Mouse (Mus musculus) kidney, postnatal 0 days (tissue): ENCODE data around the gene Fam240a. TPM values are rescaled to one million over a fixed set of nuclear protein-coding genes. Genes with fewer than 3 reads are reported as not detected.

Experiments used
- ATAC-seq: fragments of 200-750 bp; cut with Nextera tagmentation; replicated peaks from 2 replicates; pipeline ENCODE4 v1.8.0; 2017; ENCODE audit warnings: low read depth, moderate number of reproducible peaks, moderate TSS enrichment, moderate library complexity; ENCODE audit not compliant: low FRiP score
- DNase-seq: peaks from one replicate; pipeline ENCODE4 v3.0.0-alpha.2; 2016; ENCODE audit warnings: low spot score
- H3K27ac ChIP-seq: fragments of 300-500 bp; sonication (generic); 2 replicates; pipeline ENCODE4 v1.5.1; 2014; ENCODE audit warnings: mild to moderate bottlenecking
- H3K27me3 ChIP-seq: fragments of 300-500 bp; sonication (generic); 2 replicates; pipeline ENCODE4 v1.6.1; 2014; ENCODE audit warnings: low read length, mixed read lengths; ENCODE audit not compliant: insufficient read depth
- H3K36me3 ChIP-seq: fragments of 300-500 bp; sonication (generic); 2 replicates; pipeline ENCODE4 v1.6.1; 2014; ENCODE audit warnings: low read length, mixed read lengths; ENCODE audit not compliant: insufficient read depth
- H3K4me1 ChIP-seq: fragments of 300-500 bp; sonication (generic); replicated peaks from 2 replicates; pipeline ENCODE4 v1.6.1; 2014; ENCODE audit warnings: antibody characterized with exemption, low read length, mixed read lengths; ENCODE audit not compliant: insufficient read depth
- H3K4me2 ChIP-seq: fragments of 300-500 bp; sonication (generic); 2 replicates; pipeline ENCODE4 v1.6.1; 2014; ENCODE audit warnings: mild to moderate bottlenecking, low read length, moderate library complexity, mixed read lengths
- H3K4me3 ChIP-seq: fragments of 300-500 bp; sonication (generic); replicated peaks from 2 replicates; pipeline ENCODE4 v1.5.1; 2014; ENCODE audit warnings: low read depth, low read length
- H3K9ac ChIP-seq: fragments of 300-500 bp; sonication (generic); 2 replicates; pipeline ENCODE4 v1.6.1; 2014; ENCODE audit warnings: low read depth, low read length
- H3K9me3 ChIP-seq: fragments of 300-500 bp; sonication (generic); replicated peaks from 2 replicates; pipeline ENCODE4 v1.6.1; 2016; ENCODE audit warnings: low read length, inconsistent platforms, mixed read lengths
- CTCF ChIP-seq: IDR thresholded peaks from 2 replicates; pipeline ENCODE4 v1.5.1; 2016; ENCODE audit warnings: antibody characterized with exemption, low read depth, mild to moderate bottlenecking, moderate library complexity
- WGBS: fragments of 180-500 bp; shearing (Covaris S2); extraction: QIAGEN DNeasy Blood & Tissue Kit; methylation state at CpG from one replicate; pipeline ENCODE4 v1.1.7; 2014; 5-methylcytosine and 5-hydroxymethylcytosine counted together
- polyA plus RNA-seq: library from polyadenylated mRNA; unstranded; fragments of >200 nt; fragmentation: Nextera tagmentation; extraction: Ambion mirVana; gene quantifications from 2 replicates; pipeline ENCODE4 v1.2.1, GENCODE M21; 2015

The Fam240a gene
- polyA plus RNA-seq, 1 experiment from 2014 or later = not detected

DNA sequence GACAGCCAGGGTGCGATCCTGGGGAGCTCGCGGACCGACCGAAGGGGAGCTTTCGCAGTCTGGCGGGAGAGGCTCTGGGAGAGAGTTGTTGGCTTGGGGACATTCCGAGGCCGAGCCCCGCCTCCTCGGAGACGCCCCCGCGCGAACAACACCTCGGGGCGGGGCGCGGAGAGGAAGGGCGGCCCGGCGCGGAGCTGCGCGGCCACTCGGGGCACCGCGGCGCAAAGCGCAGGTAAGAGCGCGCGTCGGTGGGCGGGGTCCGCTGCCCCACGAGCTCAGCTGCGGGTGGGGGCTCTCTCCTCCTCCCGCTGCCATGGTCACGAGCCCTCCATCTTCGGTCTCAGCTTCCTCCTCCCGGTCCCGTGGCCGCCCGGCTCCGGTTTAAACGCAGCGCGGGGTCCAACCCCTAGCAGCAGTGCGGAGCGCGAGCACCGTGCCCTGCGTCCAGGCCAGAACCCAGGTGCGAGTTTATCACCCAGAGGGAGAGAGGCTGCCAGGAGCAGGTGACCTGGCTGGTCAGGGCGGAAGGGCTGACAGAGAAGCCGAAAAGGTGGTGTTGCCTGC is 36.6 kb downstream of the Fam240a start, which contains the start of gene Tmie:
TSS of gene Tmie (minus strand) at position 116 of the 564 bp plus-strand sequence.
- Histone ChIP-seq H3K27me3 (no peaks in the 10 kb centered on the region), H3K4me3 (peak within 1 kb of the TSS; percentile 62), H3K9me3 (no peaks in the 10 kb centered on the region), H3K36me3 (0 out of 2 replicates have a peak, but pooled peaks cover 3% of the 10 kb centered on the region), H3K4me2 (peak within 1 kb of the TSS; percentile 88), H3K9ac (peak within 1 kb of the TSS; percentile 58), H3K4me1 (peaks cover 10% of the 10 kb centered on the region; the same call in 1 of the 2 replicates), H3K27ac (peak within 1 kb of the TSS; percentile 86)
- DNase-seq = peak; percentile 83
- no peak for TF ChIP-seq CTCF
- ATAC-seq = peak; percentile 73
- under 1% methylated on average over 49 of the region's 57 CpGs for WGBS

DNA sequence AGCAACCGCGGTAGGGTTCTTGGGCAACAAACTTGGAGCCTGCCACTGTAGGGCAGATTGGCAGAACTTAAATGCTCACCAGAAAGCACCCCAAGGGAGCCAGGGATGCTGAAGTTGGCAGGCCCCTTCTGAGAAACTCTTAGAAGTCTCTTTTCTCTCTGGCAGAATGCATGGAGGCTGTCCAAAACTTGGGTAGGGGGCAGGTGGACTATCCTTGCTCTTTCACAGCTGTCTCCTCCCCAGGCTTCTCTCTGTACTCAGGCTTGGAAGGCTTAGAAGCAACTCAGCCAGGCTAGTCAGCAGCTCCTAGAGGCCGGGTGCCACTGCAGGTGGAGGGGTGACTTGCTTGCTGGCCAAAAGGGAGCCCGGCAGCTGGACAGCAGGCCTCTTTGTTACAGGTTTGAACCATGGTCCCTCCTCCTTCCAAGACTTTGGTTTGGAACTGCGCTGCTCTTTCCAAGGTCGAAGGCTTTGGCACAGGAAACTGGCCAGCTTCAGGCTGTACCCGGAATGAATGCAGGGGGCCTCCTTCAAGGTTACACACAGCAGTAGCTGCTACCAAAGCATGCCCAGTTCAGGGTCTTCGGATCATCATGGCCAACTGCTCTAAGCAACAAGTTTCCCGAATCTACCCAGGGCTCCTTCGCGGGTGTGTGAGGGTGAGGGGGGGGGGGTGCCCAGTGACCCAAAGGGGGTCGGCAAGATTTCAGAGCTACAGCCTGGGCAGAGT is 37.3 kb downstream of the Fam240a start, which contains the start of gene Als2cl:
TSS of gene Als2cl (plus strand) at position 680 of the 730 bp plus-strand sequence.
- Histone ChIP-seq H3K27me3 (no peaks in the 10 kb centered on the region), H3K4me3 (peak within 1 kb of the TSS; percentile 62), H3K9ac (peak within 1 kb of the TSS; percentile 58), H3K27ac (peak within 1 kb of the TSS; percentile 86), H3K4me2 (peak within 1 kb of the TSS; percentile 88), H3K9me3 (no peaks in the 10 kb centered on the region), H3K4me1 (peaks cover 10% of the 10 kb centered on the region; the same call in 1 of the 2 replicates), H3K36me3 (0 out of 2 replicates have a peak, but pooled peaks cover 3% of the 10 kb centered on the region)
- DNase-seq (peak; percentile 20), ATAC-seq (no peak; the same call in 1 of the 2 replicates)
- WGBS = 16% methylated on average over 12 of the region's 12 CpGs
- TF ChIP-seq CTCF = no peak

DNA sequence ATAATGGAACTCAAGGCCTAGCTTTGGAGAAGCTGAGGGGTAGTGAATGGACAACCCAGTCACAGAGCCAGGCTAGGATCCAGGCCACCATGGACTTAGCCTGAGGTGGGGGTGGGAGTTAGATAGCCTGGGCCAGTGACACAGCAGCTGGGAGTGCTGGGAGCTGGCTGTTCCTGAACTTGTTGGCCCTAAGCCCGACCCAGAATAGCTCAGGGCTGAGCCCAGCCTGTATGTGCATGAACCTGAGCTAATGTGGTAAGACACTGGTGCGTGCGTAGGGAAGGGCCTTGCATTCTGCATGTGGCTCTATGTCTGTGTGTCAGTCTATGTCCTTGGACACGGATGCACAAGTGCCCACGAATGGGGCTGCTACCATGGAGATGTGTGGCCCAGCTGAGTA is 38.8 kb downstream of the Fam240a start:
- no peak for DNase-seq
- no peak for TF ChIP-seq CTCF

DNA sequence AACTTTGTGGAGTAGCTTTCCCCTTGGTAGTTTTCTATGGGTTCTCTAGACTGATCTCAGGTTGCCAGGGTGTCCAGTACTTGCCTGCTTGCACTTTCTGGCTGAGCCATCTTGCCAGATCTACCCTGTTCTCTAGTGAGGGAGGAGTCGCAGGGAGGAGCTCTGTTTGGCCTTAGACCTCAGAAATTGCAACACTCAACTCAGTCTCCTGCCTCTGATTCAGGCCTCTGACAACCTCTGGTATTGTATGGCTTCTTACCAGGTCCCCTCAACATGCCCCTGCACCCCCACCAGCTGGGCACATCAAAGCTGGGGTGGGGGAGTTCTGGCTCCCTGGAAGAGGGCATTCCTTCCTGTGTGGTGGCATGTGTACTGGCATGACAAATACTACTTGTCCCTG is 39.3 kb downstream of the Fam240a start:
- H3K4me2 ChIP-seq = no peak overlapping the region
- ATAC-seq (no peak), DNase-seq (no peak)
- H3K9ac ChIP-seq = no peak overlapping the region
- H3K27me3 ChIP-seq = no peaks in the 10 kb centered on the region
- H3K36me3 ChIP-seq = no peaks in the 10 kb centered on the region
- H3K27ac ChIP-seq = no peak overlapping the region
- peaks cover 16% of the 10 kb centered on the region; the same call in 1 of the 2 replicates for H3K4me1 ChIP-seq
- WGBS = 73% methylated on average over 1 of the region's 1 CpGs
- no peaks in the 10 kb centered on the region for H3K9me3 ChIP-seq
- H3K4me3 ChIP-seq = no peak overlapping the region
- no peak for TF ChIP-seq CTCF

More for the DNA sequence above, 38.8 kb downstream of the Fam240a start:
- no peaks in the 10 kb centered on the region for H3K27me3 ChIP-seq
- H3K4me2 ChIP-seq = no peak overlapping the region
- ATAC-seq = no peak
- no peaks in the 10 kb centered on the region for H3K9me3 ChIP-seq
- no peaks in the 10 kb centered on the region for H3K36me3 ChIP-seq
- WGBS = 84% methylated on average over 5 of the region's 5 CpGs
- peaks cover 16% of the 10 kb centered on the region; the same call in 1 of the 2 replicates for H3K4me1 ChIP-seq
- no peak overlapping the region for H3K4me3 ChIP-seq
- no peak overlapping the region for H3K9ac ChIP-seq
- no peak overlapping the region for H3K27ac ChIP-seq

DNA sequence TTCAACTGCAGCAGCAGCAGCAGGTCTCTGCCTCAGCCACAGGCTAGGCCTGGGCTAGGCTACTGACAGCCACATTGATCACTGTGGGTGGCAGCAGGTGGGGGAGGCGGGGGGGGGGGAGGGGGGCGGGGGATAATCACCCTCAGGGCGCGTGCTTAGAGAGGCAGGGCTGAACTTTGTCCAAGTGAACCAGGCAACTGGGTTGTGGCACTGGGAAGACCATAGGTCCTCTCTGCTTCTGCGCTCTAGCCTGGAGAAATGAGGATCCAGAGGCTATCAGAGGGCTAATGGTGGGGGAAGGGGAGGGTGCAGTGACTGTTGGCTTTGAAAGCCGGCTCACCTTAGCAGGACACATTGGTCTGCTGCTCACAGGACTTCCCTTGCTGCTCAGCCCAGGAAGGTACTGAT is 41.4 kb downstream of the Fam240a start:
- H3K36me3 ChIP-seq = no peaks in the 10 kb centered on the region
- TF ChIP-seq CTCF = no peak
- H3K9ac ChIP-seq = no peak overlapping the region
- H3K27ac ChIP-seq = no peak overlapping the region
- WGBS = 46% methylated on average over 5 of the region's 6 CpGs
- H3K4me3 ChIP-seq = no peak overlapping the region
- no peak for DNase-seq
- no peaks in the 10 kb centered on the region for H3K9me3 ChIP-seq
- H3K4me1 ChIP-seq = 0 out of 2 replicates have a peak, but pooled peaks cover 11% of the 10 kb centered on the region
- ATAC-seq = no peak
- H3K4me2 ChIP-seq = no peak overlapping the region
- no peaks in the 10 kb centered on the region for H3K27me3 ChIP-seq

DNA sequence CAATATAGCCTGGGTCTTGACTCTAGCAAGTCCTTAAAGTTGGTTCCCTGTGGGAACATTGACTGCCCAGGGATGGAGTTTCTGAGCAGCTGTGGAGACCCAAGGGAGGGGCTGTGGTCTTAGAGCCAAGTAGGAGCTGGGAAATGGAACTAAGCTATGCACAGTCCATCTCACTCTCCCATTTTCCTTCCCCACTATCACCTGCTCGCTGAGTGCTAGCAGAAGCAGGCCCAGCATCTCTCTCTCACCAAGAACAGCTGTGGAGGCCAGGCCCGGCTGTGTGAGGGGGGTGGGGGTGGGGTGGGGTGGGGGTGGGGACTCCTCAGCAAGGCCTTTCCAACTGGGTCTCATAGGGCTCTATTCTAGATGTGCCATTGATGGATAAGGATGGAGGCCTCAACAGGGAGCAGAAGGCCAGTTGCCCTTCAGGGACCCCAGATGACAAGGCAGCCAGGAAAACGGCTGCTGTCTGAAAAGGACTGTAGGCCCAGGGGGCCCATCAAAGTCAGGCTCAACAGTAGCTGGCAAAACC is 41.9 kb downstream of the Fam240a start:
- Histone ChIP-seq H3K27me3 (no peaks in the 10 kb centered on the region), H3K36me3 (no peaks in the 10 kb centered on the region), H3K4me2 (no peak overlapping the region), H3K9ac (no peak overlapping the region), H3K4me3 (no peak overlapping the region), H3K4me1 (0 out of 2 replicates have a peak, but pooled peaks cover 8% of the 10 kb centered on the region), H3K27ac (no peak overlapping the region), H3K9me3 (no peaks in the 10 kb centered on the region)
- no peak for DNase-seq
- TF ChIP-seq CTCF = no peak
- WGBS = 17% methylated on average over 3 of the region's 3 CpGs
- ATAC-seq = no peak
